Comparison of ENCODE assay signal across 16 mouse cellular contexts in the genomic region with DNA sequence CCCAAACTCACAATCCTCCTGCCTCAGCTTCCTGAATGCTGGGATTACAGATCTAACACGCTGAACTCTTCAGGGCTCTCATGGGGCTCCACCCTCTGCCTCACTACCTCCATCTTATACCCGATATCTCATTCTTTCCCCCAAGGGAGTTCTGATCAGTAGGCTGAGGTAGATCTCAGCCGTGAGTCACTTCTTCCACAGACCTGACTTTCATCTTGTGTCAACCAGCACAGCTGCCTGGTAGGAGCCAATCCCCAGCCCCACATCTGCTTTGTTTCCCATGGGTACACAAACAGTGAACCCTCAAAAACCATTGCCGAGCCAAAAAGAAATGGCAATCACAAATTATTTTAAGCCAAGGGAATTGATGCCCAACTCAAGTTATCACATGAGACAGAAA.
"Had no signal": no experiment of that assay in that cellular context is flagged by ENCODE, and none has a peak within 500 bp of the region (broad histone marks: within the 10 kb centered on the region; RNA-seq: fewer than 3 reads in every experiment).

No protein-coding gene starts in this region.

- ATAC-seq: liver, postnatal 0 days; lung, postnatal 0 days; midbrain, embryonic 13.5 days; midbrain, embryonic 15.5 days had no signal

- H3K4me3 ChIP-seq: lung, embryonic 15.5 days; megakaryocyte, embryonic 14.5 days; midbrain, embryonic 13.5 days; midbrain, embryonic 15.5 days; neural tube, embryonic 12.5 days had no signal

- DNase-seq: liver, postnatal 0 days; lung, adult 2 months; lung, postnatal 14 days; lung, postnatal 36 days; right cerebral cortex, postnatal 14 days; thymus, adult 18-20 months; thymus, postnatal 25 days; thymus, postnatal 4 days had no signal

- H3K27me3 ChIP-seq: lung, embryonic 15.5 days; midbrain, embryonic 13.5 days; midbrain, embryonic 15.5 days; neural tube, embryonic 12.5 days had no signal

- H3K36me3 ChIP-seq: lung, embryonic 15.5 days; midbrain, embryonic 13.5 days; midbrain, embryonic 15.5 days; neural tube, embryonic 12.5 days had no signal

- H3K4me2 ChIP-seq: lung, embryonic 15.5 days; midbrain, embryonic 11.5 days; midbrain, embryonic 13.5 days; midbrain, embryonic 15.5 days; neural tube, embryonic 12.5 days had no signal

- H3K4me1 ChIP-seq: lung, embryonic 15.5 days; midbrain, embryonic 13.5 days; midbrain, embryonic 15.5 days; neural tube, embryonic 12.5 days had no signal

- H3K27ac ChIP-seq: lung, embryonic 15.5 days; macrophage; midbrain, embryonic 13.5 days; midbrain, embryonic 15.5 days; neural tube, embryonic 12.5 days had no signal

- H3K9me3 ChIP-seq: lung, embryonic 15.5 days; midbrain, embryonic 13.5 days; midbrain, embryonic 15.5 days; neural tube, embryonic 12.5 days had no signal

- H3K9ac ChIP-seq: liver, postnatal 0 days; lung, embryonic 15.5 days; midbrain, embryonic 13.5 days; midbrain, embryonic 15.5 days; neural tube, embryonic 12.5 days had no signal
